Mouse (Mus musculus) embryonic fibroblast, embryonic 13.5 days (primary cell): ENCODE results near the gene Elob.

Source experiments
- CTCF ChIP-seq: IDR thresholded peaks from 2 replicates; pipeline ENCODE4 v1.5.1; 2011; ENCODE audit warnings: mild to moderate bottlenecking, control low read depth, low read length, moderate library complexity, borderline replicate concordance; ENCODE audit not compliant: insufficient read depth
- POLR2A ChIP-seq: IDR thresholded peaks from 2 replicates; pipeline ENCODE4 v1.6.1; 2011; ENCODE audit warnings: low read depth, mild to moderate bottlenecking, control low read depth, low read length, moderate library complexity

DNA sequence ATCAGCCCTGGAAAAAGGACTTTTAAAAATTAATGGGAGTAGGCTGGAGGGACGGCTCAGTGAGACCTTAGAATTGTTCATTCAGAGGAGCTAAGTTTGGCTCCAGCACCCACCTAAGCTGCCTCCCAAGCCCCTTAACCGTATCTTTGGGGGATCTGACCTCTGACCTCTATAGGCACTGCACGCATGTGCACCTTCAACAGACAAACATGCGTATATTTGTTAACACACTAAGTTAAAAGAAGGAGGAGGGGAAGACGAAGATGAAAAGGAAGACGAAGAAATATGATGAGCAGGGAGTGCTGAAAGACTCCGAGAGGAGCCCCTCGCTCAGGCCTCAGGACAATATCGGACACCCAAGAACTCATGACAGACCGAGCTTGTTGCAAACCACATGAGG lies 27.3 kb downstream of the Elob start:
- no peak for TF ChIP-seq CTCF
- no peak for TF ChIP-seq POLR2A
